Mouse (Mus musculus): ENCODE measurements around the gene Entpd1. TPM values are rescaled to one million over a fixed set of nuclear protein-coding genes. Genes with fewer than 3 reads are reported as not detected.

Gene Entpd1
- polyA plus RNA-seq, 1 experiment from 2014 or later, result 0.47 TPM

- DNase-seq (ENCODE audit: low read depth, low spot score) (no peak), ATAC-seq (no peak)
- H3K27me3 ChIP-seq, result peaks cover 23% of the 10 kb centered on the region
- CTCF ChIA-PET, result interaction anchor here (1.1 to 1.3 kb wide), 2 partner anchors 21 to 61 kb away, joined by 3 read pairs; no protein-coding TSS in a partner anchor
- POLR2A ChIA-PET, result interaction anchor here (0.5 kb wide), 1 partner anchor 322 kb away, joined by 4 read pairs; no protein-coding TSS in a partner anchor
- TF ChIP-seq CTCF (IDR thresholded peaks at IDR 0.05), result no peak
- in situ Hi-C loops (cut with MboI; ENCODE audit: low pct_unique_long_range_greater_than_20kb), result no loop called here
Observed at GRCm38 (mm10) chr19:40661108-40661507, 48.9 kb downstream of the Entpd1 start.

GRCm38 (mm10) chr19:40661874-40662273, 49.7 kb downstream of the Entpd1 start:
- ATAC-seq, result no peak
- ChIA-PET POLR2A (no interaction called here), CTCF (interaction anchor here (1.1 to 1.3 kb wide), 2 partner anchors 22 to 60 kb away, joined by 3 read pairs; no protein-coding TSS in a partner anchor)
- H3K27me3 ChIP-seq, result peaks cover 21% of the 10 kb centered on the region
- DNase-seq (ENCODE audit: low read depth, low spot score), result no peak
- no peak for TF ChIP-seq CTCF (IDR thresholded peaks at IDR 0.05)
- in situ Hi-C loops (cut with MboI; ENCODE audit: low pct_unique_long_range_greater_than_20kb), result no loop called here

DNA sequence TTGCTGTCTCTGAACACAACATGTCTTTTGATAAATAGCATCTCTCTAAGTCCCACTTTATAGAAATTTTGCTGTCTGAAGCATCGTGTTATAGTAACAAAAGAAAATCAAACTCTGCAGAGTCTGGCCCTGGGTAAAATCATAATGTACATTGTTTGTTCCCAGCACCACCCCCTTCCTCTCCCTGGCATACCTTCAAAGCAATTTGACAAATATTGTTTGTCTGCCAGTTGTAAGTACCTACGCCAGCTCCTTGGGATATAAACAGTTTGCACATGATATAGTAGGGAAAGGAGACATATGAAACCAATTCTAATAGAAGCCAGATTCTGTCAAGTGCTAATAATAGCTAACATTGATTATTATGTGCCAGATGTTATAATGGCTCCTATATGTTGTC, 50.6 kb downstream of the Entpd1 start:
- in situ Hi-C loops (cut with MboI; ENCODE audit: low pct_unique_long_range_greater_than_20kb), result no loop called here
- no peak for ATAC-seq
- ChIA-PET CTCF (interaction anchor here (1.5 kb wide), 1 partner anchor 13 kb away, joined by 4 read pairs; no protein-coding TSS in a partner anchor), POLR2A (no interaction called here)
- H3K27me3 ChIP-seq, result peaks cover 12% of the 10 kb centered on the region
- DNase-seq (ENCODE audit: low read depth, low spot score), result no peak
- TF ChIP-seq CTCF (IDR thresholded peaks at IDR 0.05), result no peak

DNA sequence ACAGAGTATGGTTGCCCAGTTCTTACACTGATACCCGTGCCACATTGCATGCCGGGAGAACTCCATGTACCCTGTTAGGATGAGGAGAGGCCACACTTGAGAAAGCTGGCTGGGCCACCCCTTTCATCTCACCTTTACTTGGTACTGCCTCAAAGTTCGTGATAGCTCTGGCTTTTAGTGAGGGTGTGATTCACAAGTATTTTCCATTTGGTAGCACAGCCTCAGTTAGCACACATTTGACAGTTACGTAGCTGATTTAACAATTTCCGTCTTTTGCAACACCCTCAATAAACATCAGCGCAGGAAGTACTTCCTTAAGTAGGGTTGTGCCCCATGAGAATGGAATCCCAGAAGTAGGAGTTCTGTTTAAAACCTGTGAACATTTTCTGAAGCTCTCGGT, 53.6 kb downstream of the Entpd1 start:
- in situ Hi-C loops (cut with MboI; ENCODE audit: low pct_unique_long_range_greater_than_20kb), result no loop called here
- DNase-seq (ENCODE audit: low read depth, low spot score) (no peak), ATAC-seq (no peak)
- CTCF ChIA-PET, result interaction anchor here (1.1 to 1.7 kb wide), 3 partner anchors 14 to 21 kb away, joined by 3 to 5 read pairs (median 4); no protein-coding TSS in a partner anchor
- POLR2A ChIA-PET, result no interaction called here
- TF ChIP-seq CTCF (IDR thresholded peaks at IDR 0.05), result no peak
- H3K27me3 ChIP-seq, result no peaks in the 10 kb centered on the region

- ATAC-seq, result no peak
- H3K27me3 ChIP-seq, result no peaks in the 10 kb centered on the region
- no peak for TF ChIP-seq CTCF (IDR thresholded peaks at IDR 0.05)
- DNase-seq (ENCODE audit: low read depth, low spot score), result no peak
- CTCF ChIA-PET, result interaction anchor here (1.0 kb wide), 2 partner anchors 10 to 14 kb away, joined by 3 to 4 read pairs; no protein-coding TSS in a partner anchor
- POLR2A ChIA-PET, result interaction anchor here (0.6 to 0.7 kb wide), 2 partner anchors 183 to 594 kb away, joined by 4 to 7 read pairs; no protein-coding TSS in a partner anchor
- in situ Hi-C loops (cut with MboI; ENCODE audit: low pct_unique_long_range_greater_than_20kb), result no loop called here
Observed at GRCm38 (mm10) chr19:40667111-40667510, 54.9 kb downstream of the Entpd1 start.

GRCm38 (mm10) chr19:40675329-40675728, 63.2 kb downstream of the Entpd1 start:
- DNase-seq (ENCODE audit: low read depth, low spot score), result no peak
- in situ Hi-C loops (cut with MboI; ENCODE audit: low pct_unique_long_range_greater_than_20kb), result no loop called here
- peak; percentile 44 for ATAC-seq
- H3K27me3 ChIP-seq, result no peaks in the 10 kb centered on the region
- ChIA-PET POLR2A (no interaction called here), CTCF (interaction anchor here (1.0 to 1.4 kb wide), 2 partner anchors 9 to 12 kb away, joined by 3 to 4 read pairs; no protein-coding TSS in a partner anchor)
- TF ChIP-seq CTCF (IDR thresholded peaks at IDR 0.05), result no peak

DNA sequence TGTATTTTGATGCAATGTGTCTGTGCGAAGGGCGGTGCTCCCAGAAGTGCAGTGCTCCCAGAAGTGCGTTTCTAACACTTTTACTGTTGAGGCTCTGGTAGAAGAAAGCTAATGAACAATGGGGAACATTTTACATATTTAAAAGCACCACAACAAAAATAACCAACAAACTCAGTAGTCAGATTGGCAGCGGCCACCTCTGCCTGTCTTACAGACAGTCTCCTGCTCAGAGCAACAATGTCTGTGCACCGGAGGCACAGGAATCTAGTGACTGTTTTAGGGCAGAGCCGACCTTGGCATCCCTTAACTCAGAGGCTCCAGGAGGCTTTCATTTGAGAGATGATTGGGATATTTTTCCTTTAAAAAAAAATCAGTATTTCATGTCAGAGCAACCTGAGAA, 65.9 kb downstream of the Entpd1 start:
- in situ Hi-C loops (cut with MboI; ENCODE audit: low pct_unique_long_range_greater_than_20kb), result no loop called here
- no peaks in the 10 kb centered on the region for H3K27me3 ChIP-seq
- TF ChIP-seq CTCF (IDR thresholded peaks at IDR 0.05), result no peak
- ChIA-PET CTCF (no interaction called here), POLR2A (no interaction called here)
- DNase-seq (ENCODE audit: low read depth, low spot score), result no peak
- no peak for ATAC-seq

- DNase-seq (ENCODE audit: low read depth, low spot score), result no peak
- TF ChIP-seq CTCF (IDR thresholded peaks at IDR 0.05), result no peak
- in situ Hi-C loops (cut with MboI; ENCODE audit: low pct_unique_long_range_greater_than_20kb), result no loop called here
- CTCF ChIA-PET, result no interaction called here
- POLR2A ChIA-PET, result no interaction called here
- H3K27me3 ChIP-seq, result no peaks in the 10 kb centered on the region
- no peak for ATAC-seq
Observed at GRCm38 (mm10) chr19:40678532-40679307, 66.6 kb downstream of the Entpd1 start.

- ChIA-PET POLR2A (no interaction called here), CTCF (interaction anchor here (1.5 kb wide), 1 partner anchor 15 kb away, joined by 5 read pairs; no protein-coding TSS in a partner anchor)
- no peak for TF ChIP-seq CTCF (IDR thresholded peaks at IDR 0.05)
- in situ Hi-C loops (cut with MboI; ENCODE audit: low pct_unique_long_range_greater_than_20kb), result no loop called here
- no peak for DNase-seq (ENCODE audit: low read depth, low spot score)
- no peaks in the 10 kb centered on the region for H3K27me3 ChIP-seq
- ATAC-seq, result no peak
Observed at GRCm38 (mm10) chr19:40679632-40680031, 67.5 kb downstream of the Entpd1 start.

DNA sequence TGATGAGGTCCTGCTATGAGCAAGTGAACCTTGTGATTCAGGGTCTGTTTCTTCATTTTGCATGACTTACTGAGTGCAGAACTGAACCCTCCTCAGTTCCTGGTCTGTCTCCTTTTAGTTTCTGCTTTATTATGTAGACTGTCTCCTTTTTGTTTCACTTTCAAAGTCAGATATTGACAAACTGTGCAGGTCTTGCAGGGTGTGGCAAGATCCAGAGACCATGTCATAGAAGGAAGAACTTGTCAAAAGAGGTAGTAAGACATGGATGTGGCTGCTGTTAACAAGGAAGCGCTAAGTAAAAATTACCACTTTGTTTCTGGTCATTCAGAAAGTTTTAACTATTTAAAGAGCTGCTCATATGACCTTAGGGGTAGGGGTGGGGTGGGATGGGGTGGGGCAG, 72.0 kb downstream of the Entpd1 start:
- H3K27me3 ChIP-seq, result no peaks in the 10 kb centered on the region
- DNase-seq (ENCODE audit: low read depth, low spot score) (no peak), ATAC-seq (no peak)
- ChIA-PET CTCF (interaction anchor here (1.1 kb wide), 1 partner anchor 8 kb away, joined by 3 read pairs; no protein-coding TSS in a partner anchor), POLR2A (no interaction called here)
- in situ Hi-C loops (cut with MboI; ENCODE audit: low pct_unique_long_range_greater_than_20kb), result no loop called here
- no peak for TF ChIP-seq CTCF (IDR thresholded peaks at IDR 0.05)

- no peak for ATAC-seq
Observed at GRCm38 (mm10) chr19:40684566-40684965, 72.4 kb downstream of the Entpd1 start.

More at GRCm38 (mm10) chr19:40684566-40684965, 72.4 kb downstream of the Entpd1 start:
- TF ChIP-seq CTCF (IDR thresholded peaks at IDR 0.05), result no peak
- in situ Hi-C loops (cut with MboI; ENCODE audit: low pct_unique_long_range_greater_than_20kb), result no loop called here
- no peaks in the 10 kb centered on the region for H3K27me3 ChIP-seq
- CTCF ChIA-PET, result interaction anchor here (1.1 kb wide), 1 partner anchor 9 kb away, joined by 3 read pairs; no protein-coding TSS in a partner anchor
- DNase-seq (ENCODE audit: low read depth, low spot score), result no peak
- POLR2A ChIA-PET, result no interaction called here

Measured in Patski (cell line).